Mouse (Mus musculus): ENCODE results near the gene Prrt2.

GRCm38 (mm10) chr7:126982054-126982453 is 39.0 kb downstream of the Prrt2 start:
- TF ChIP-seq CTCF (IDR thresholded peaks at IDR 0.05; ENCODE audit: low read depth, low read length) (no peak), POLR2A (IDR thresholded peaks at IDR 0.05; ENCODE audit: extremely low read depth, insufficient read depth, low read length) (no peak)
